ENCODE assay signal across 28 mouse cellular contexts in genomic region chr1:133547541-133547940, GRCm38 (mm10).
"Had no signal": no experiment of that assay in that cellular context is flagged by ENCODE, and none has a peak within 500 bp of the region (broad histone marks: within the 10 kb centered on the region; RNA-seq: fewer than 3 reads in every experiment).

No protein-coding gene starts in this region.

- H3K4me3 ChIP-seq: limb, embryonic 10.5 days; limb, embryonic 12.5 days; limb, embryonic 13.5 days; limb, embryonic 15.5 days; liver, embryonic 12.5 days; liver, embryonic 13.5 days; liver, embryonic 15.5 days; lung, embryonic 15.5 days; megakaryocyte, embryonic 14.5 days; midbrain, embryonic 10.5 days; midbrain, embryonic 12.5 days; midbrain, embryonic 13.5 days; midbrain, embryonic 15.5 days; myocyte; neural tube, embryonic 12.5 days had no signal

- H3K4me1 ChIP-seq: limb, embryonic 10.5 days; limb, embryonic 12.5 days; limb, embryonic 13.5 days; limb, embryonic 15.5 days; liver, embryonic 15.5 days; lung, embryonic 15.5 days; midbrain, embryonic 10.5 days; midbrain, embryonic 12.5 days; midbrain, embryonic 15.5 days; neural tube, embryonic 12.5 days had no signal

- H3K27me3 ChIP-seq: limb, embryonic 12.5 days; limb, embryonic 13.5 days; limb, embryonic 15.5 days; liver, embryonic 12.5 days; liver, embryonic 13.5 days; liver, embryonic 15.5 days; lung, embryonic 15.5 days; midbrain, embryonic 12.5 days; midbrain, embryonic 13.5 days; midbrain, embryonic 15.5 days; neural tube, embryonic 12.5 days had no signal

- H3K9me3 ChIP-seq: limb, embryonic 10.5 days; limb, embryonic 12.5 days; limb, embryonic 13.5 days; limb, embryonic 15.5 days; liver, embryonic 12.5 days; liver, embryonic 13.5 days; liver, embryonic 15.5 days; lung, embryonic 15.5 days; midbrain, embryonic 10.5 days; midbrain, embryonic 12.5 days; midbrain, embryonic 13.5 days; midbrain, embryonic 15.5 days; neural tube, embryonic 12.5 days had no signal

- DNase-seq: left cerebral cortex, postnatal 4 days; liver; liver, embryonic 13.5 days; liver, postnatal 0 days; lung, adult 18-20 months; lung, adult 2 months; lung, embryonic 14.5 days; lung, postnatal 10 days; lung, postnatal 14 days; lung, postnatal 36 days; lung, postnatal 4 days; midbrain, embryonic 14.5 days had no signal

- H3K27ac ChIP-seq: limb, embryonic 10.5 days; limb, embryonic 12.5 days; limb, embryonic 13.5 days; limb, embryonic 15.5 days; liver, embryonic 12.5 days; liver, embryonic 13.5 days; liver, embryonic 14.5 days; liver, embryonic 15.5 days; lung, embryonic 15.5 days; macrophage; midbrain, embryonic 10.5 days; midbrain, embryonic 12.5 days; midbrain, embryonic 13.5 days; midbrain, embryonic 15.5 days; neural tube, embryonic 12.5 days had no signal

- H3K36me3 ChIP-seq: limb, embryonic 10.5 days; limb, embryonic 12.5 days; limb, embryonic 13.5 days; limb, embryonic 15.5 days; liver, embryonic 12.5 days; liver, embryonic 13.5 days; liver, embryonic 15.5 days; lung, embryonic 15.5 days; midbrain, embryonic 10.5 days; midbrain, embryonic 12.5 days; midbrain, embryonic 13.5 days; midbrain, embryonic 15.5 days; neural tube, embryonic 12.5 days had no signal
